Mouse (Mus musculus): Measurements from ENCODE around the gene Kcnd1. TPM values are rescaled to one million over a fixed set of nuclear protein-coding genes. Genes with fewer than 3 reads are reported as not detected.

The Kcnd1 gene
- total RNA-seq, 4 experiments from 2014 or later = 7.6 to 10.9 (median 10.4) TPM

- no peak for DNase-seq (ENCODE audit: low spot score in 2 of 2)
These were observed 32.5 kb downstream of the Kcnd1 start for GRCm38 (mm10) chrX:7854578-7854977.

- no peak for DNase-seq (ENCODE audit: low spot score in 2 of 2)
These were observed 37.2 kb downstream of the Kcnd1 start for GRCm38 (mm10) chrX:7859191-7859753.

GRCm38 (mm10) chrX:7863181-7863580 is 41.1 kb downstream of the Kcnd1 start:
- DNase-seq (ENCODE audit: low spot score in 2 of 2) = no peak

- DNase-seq (ENCODE audit: low spot score in 2 of 2) = no peak
These were observed 42.5 kb downstream of the Kcnd1 start for GRCm38 (mm10) chrX:7864551-7864950.

- no peak for DNase-seq (ENCODE audit: low spot score in 2 of 2)
These were observed 43.3 kb downstream of the Kcnd1 start for GRCm38 (mm10) chrX:7865343-7865742.

- DNase-seq (ENCODE audit: low spot score in 2 of 2) = no peak
These were observed 43.7 kb downstream of the Kcnd1 start for GRCm38 (mm10) chrX:7865786-7866185.

- no peak for DNase-seq (ENCODE audit: low spot score in 2 of 2)
These were observed 45.1 kb downstream of the Kcnd1 start for GRCm38 (mm10) chrX:7867141-7867540.

- no peak for DNase-seq (ENCODE audit: low spot score in 2 of 2)
These were observed 46.4 kb downstream of the Kcnd1 start for GRCm38 (mm10) chrX:7868506-7868905.

GRCm38 (mm10) chrX:7869826-7870225 is 47.7 kb downstream of the Kcnd1 start:
- no peak for DNase-seq (ENCODE audit: low spot score in 2 of 2)

GRCm38 (mm10) chrX:7878007-7878419 is 55.9 kb downstream of the Kcnd1 start, which contains the start of gene Pim2:
Gene Pim2, plus strand, starts transcription at chrX:7878262.
- peak; percentile 50 to 87 for DNase-seq (ENCODE audit: low spot score in 2 of 2)

- DNase-seq (ENCODE audit: low spot score in 2 of 2) = peak in 1 of 2 experiments; percentile 31
These were observed 56.4 kb downstream of the Kcnd1 start for GRCm38 (mm10) chrX:7878495-7878894.

- peak; percentile 31 to 70 for DNase-seq (ENCODE audit: low spot score in 2 of 2)
These were observed 57.7 kb downstream of the Kcnd1 start for GRCm38 (mm10) chrX:7879819-7880218.

- peak; percentile 54 to 81 for DNase-seq (ENCODE audit: low spot score in 2 of 2)
These were observed 61.9 kb downstream of the Kcnd1 start, which contains the start of gene Slc35a2 for GRCm38 (mm10) chrX:7883841-7884567. Gene Slc35a2, plus strand, starts transcription at chrX:7884028.

Small RNA genes within 50 kb of the gene (microRNA-seq; reads per million reads assigned to microRNA genes)
- gene Mir1198 = 81.6 to 106 reads per million in 2 experiments

Other genes starting within 250 kb of the Kcnd1 start
- under 1 TPM in 1 of 4 experiments, not detected in 3; 0.18 TPM for gene Foxp3, start 248.6 kb upstream of the Kcnd1 start, total RNA-seq (2022)
- 10 to 100 TPM; 21.4 to 30.0 (median 22.8) TPM for gene Ppp1r3f, start 248.0 kb upstream of the Kcnd1 start, total RNA-seq (2022)
- 10 to 100 TPM; 25.5 to 31.1 (median 29.7) TPM for gene Ccdc22, start 216.8 kb upstream of the Kcnd1 start, total RNA-seq (2022)
- gene Cacna1f, start 215.2 kb upstream of the Kcnd1 start, total RNA-seq (2022) = under 1 TPM in 3 of 4 experiments, not detected in 1; 0.07 to 0.14 (median 0.11) TPM
- gene Syp, start 183.8 kb upstream of the Kcnd1 start, total RNA-seq (2022) = 1,000 to 10,000 TPM; 1,778 to 2,065 (median 1,954) TPM
- 1 to 10 TPM; 1.7 to 2.9 (median 2.6) TPM for gene Prickle3, start 165.0 kb upstream of the Kcnd1 start, total RNA-seq (2022)
- gene Plp2, start 150.9 kb upstream of the Kcnd1 start, total RNA-seq (2022) = 10 to 100 TPM in 2 of 4 experiments, 1 to 10 TPM in 2; 6.3 to 11.0 (median 10.2) TPM
- gene Magix, start 141.0 kb upstream of the Kcnd1 start, total RNA-seq (2022) = under 1 TPM in 3 of 4 experiments, not detected in 1; 0.26 to 0.46 (median 0.26) TPM
- gene Gpkow, start 125.2 kb upstream of the Kcnd1 start, total RNA-seq (2022) = 10 to 100 TPM; 32.9 to 36.4 (median 33.5) TPM
- gene Wdr45, start 108.0 kb upstream of the Kcnd1 start, total RNA-seq (2022) = 10 to 100 TPM; 59.1 to 71.0 (median 67.8) TPM
- under 1 TPM in 1 of 4 experiments, not detected in 3; 0.74 TPM for gene Gm45208, start 100.0 kb upstream of the Kcnd1 start, total RNA-seq (2022)
- 100 to 1,000 TPM in 3 of 4 experiments, 10 to 100 TPM in 1; 93.3 to 107 (median 103) TPM for gene Praf2, start 93.8 kb upstream of the Kcnd1 start, total RNA-seq (2022)
- 10 to 100 TPM; 15.7 to 26.0 (median 17.6) TPM for gene Ccdc120, start 71.4 kb upstream of the Kcnd1 start, total RNA-seq (2022)
- gene Tfe3, start 59.7 kb upstream of the Kcnd1 start, total RNA-seq (2022) = 10 to 100 TPM; 34.5 to 36.0 (median 35.1) TPM
- 100 to 1,000 TPM; 106 to 111 (median 107) TPM for gene Gripap1, start 32.5 kb upstream of the Kcnd1 start, total RNA-seq (2022)
- 10 to 100 TPM; 76.2 to 84.7 (median 78.7) TPM for gene Otud5, start 19.1 kb downstream of the Kcnd1 start, total RNA-seq (2022)
- 10 to 100 TPM; 45.5 to 49.9 (median 46.2) TPM for gene Pim2, start 56.0 kb downstream of the Kcnd1 start, total RNA-seq (2022)
- gene Slc35a2, start 61.7 kb downstream of the Kcnd1 start, total RNA-seq (2022) = 10 to 100 TPM; 28.2 to 47.5 (median 42.3) TPM
- gene Pqbp1, start 77.0 kb downstream of the Kcnd1 start, total RNA-seq (2022) = 10 to 100 TPM; 79.2 to 89.9 (median 84.2) TPM
- gene Timm17b, start 77.1 kb downstream of the Kcnd1 start, total RNA-seq (2022) = 10 to 100 TPM; 22.9 to 33.3 (median 29.3) TPM
- gene Gm10491, start 85.5 kb downstream of the Kcnd1 start, total RNA-seq (2022) = not detected
- gene Gm10490, start 87.3 kb downstream of the Kcnd1 start, total RNA-seq (2022) = 1 to 10 TPM in 1 of 4 experiments, not detected in 3; 1.4 TPM
- 100 to 1,000 TPM; 412 to 461 (median 441) TPM for gene Pcsk1n, start 97.5 kb downstream of the Kcnd1 start, total RNA-seq (2022)
- gene Eras, start 106.3 kb downstream of the Kcnd1 start, total RNA-seq (2022) = not detected
- gene Hdac6, start 125.6 kb downstream of the Kcnd1 start, total RNA-seq (2022) = 10 to 100 TPM; 45.1 to 52.4 (median 46.9) TPM
- gene Gata1, start 155.8 kb downstream of the Kcnd1 start, total RNA-seq (2022) = not detected
- gene Glod5, start 196.2 kb downstream of the Kcnd1 start, total RNA-seq (2022) = 1 to 10 TPM in 2 of 4 experiments, under 1 TPM in 1, not detected in 1; 0.63 to 1.2 (median 1.1) TPM

Data from left cerebral cortex, adult 8-10 months (tissue).